ENCODE assay signal across 13 mouse cellular contexts in the genomic region with DNA sequence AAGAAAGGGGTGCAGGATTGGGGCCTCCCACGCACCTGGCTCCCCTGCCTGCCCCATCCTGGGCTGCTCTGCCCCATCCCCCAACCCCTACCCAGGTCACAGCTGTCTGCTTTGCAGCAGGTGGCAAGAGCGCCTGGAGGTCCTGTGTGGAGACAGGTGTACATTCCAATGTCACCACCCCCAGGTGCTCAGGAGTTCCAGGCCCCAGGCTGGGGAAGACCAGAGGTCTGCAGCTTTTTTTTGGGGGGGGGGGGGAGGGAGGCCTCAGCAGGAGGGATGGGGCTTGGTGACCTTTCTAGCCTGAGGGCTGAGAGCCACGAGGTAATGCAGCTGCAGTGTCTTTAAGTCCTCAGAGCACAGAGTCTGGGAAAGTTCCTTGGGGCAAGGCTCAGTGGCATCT.
DNase-seq lines count a peak whose midpoint lies in the region; ATAC-seq and TF ChIP-seq lines count a peak whose summit lies in the region.
"Had no signal": no experiment of that assay in that cellular context is flagged by ENCODE, and none has a peak within 500 bp of the region (broad histone marks: within the 10 kb centered on the region; RNA-seq: fewer than 3 reads in every experiment).

No protein-coding gene starts in this region.

- 47% methylated on average over 3 of the region's 3 CpGs for WGBS in heart, embryonic 15.5 days
- 27% methylated on average over 3 of the region's 3 CpGs for WGBS in limb, embryonic 14.5 days

- peak overlapping the region; percentile 87; the same call in 1 of the 2 replicates for H3K27ac ChIP-seq in heart, embryonic 15.5 days
- no peak overlapping the region for H3K27ac ChIP-seq in limb, embryonic 14.5 days (replicated peaks; ENCODE audit: low read depth, low read length)
- H3K27ac ChIP-seq: embryonic facial prominence, embryonic 15.5 days had no signal

- no peak overlapping the region for H3K4me3 ChIP-seq in heart, embryonic 15.5 days
- no peak overlapping the region for H3K4me3 ChIP-seq in limb, embryonic 14.5 days (replicated peaks; ENCODE audit: low read length)
- H3K4me3 ChIP-seq: embryonic facial prominence, embryonic 15.5 days had no signal

- H3K4me2 ChIP-seq in heart, embryonic 15.5 days: no peak overlapping the region
- no peak overlapping the region for H3K4me2 ChIP-seq in limb, embryonic 14.5 days (replicated peaks; ENCODE audit: low read depth, low read length, severe bottlenecking)
- H3K4me2 ChIP-seq: embryonic facial prominence, embryonic 15.5 days had no signal

- H3K9me3 ChIP-seq in heart, embryonic 15.5 days (replicated peaks): no peaks in the 10 kb centered on the region
- no peaks in the 10 kb centered on the region for H3K9me3 ChIP-seq in limb, embryonic 14.5 days (ENCODE audit: control insufficient read depth, low read length)
- H3K9me3 ChIP-seq: embryonic facial prominence, embryonic 15.5 days had no signal

- TF ChIP-seq POLR2A in limb, embryonic 14.5 days (IDR thresholded peaks at IDR 0.05; ENCODE audit: borderline replicate concordance, extremely low read depth, insufficient read depth, insufficient read length): no peak

- H3K27me3 ChIP-seq in heart, embryonic 15.5 days: no peaks in the 10 kb centered on the region
- H3K27me3 ChIP-seq in limb, embryonic 14.5 days (ENCODE audit: control insufficient read depth, insufficient read depth, low read length): no peaks in the 10 kb centered on the region
- H3K27me3 ChIP-seq: embryonic facial prominence, embryonic 15.5 days had no signal

- H3K4me1 ChIP-seq in heart, embryonic 15.5 days (replicated peaks): peaks cover 85% of the 10 kb centered on the region
- H3K4me1 ChIP-seq in limb, embryonic 14.5 days (ENCODE audit: control insufficient read depth, insufficient read depth, low read length): peaks cover 45% of the 10 kb centered on the region

- no peaks in the 10 kb centered on the region for H3K36me3 ChIP-seq in heart, embryonic 15.5 days
- no peaks in the 10 kb centered on the region for H3K36me3 ChIP-seq in limb, embryonic 14.5 days (ENCODE audit: control insufficient read depth, insufficient read depth, low read length)
- H3K36me3 ChIP-seq: embryonic facial prominence, embryonic 15.5 days had no signal

- no peak overlapping the region for H3K9ac ChIP-seq in heart, embryonic 15.5 days
- H3K9ac ChIP-seq in limb, embryonic 14.5 days (ENCODE audit: low read depth, low read length, severe bottlenecking): no peak overlapping the region
- H3K9ac ChIP-seq: embryonic facial prominence, embryonic 15.5 days had no signal

- DNase-seq in heart, postnatal 4 days: no peak
- DNase-seq in testis, postnatal 14 days (ENCODE audit: low spot score): peak; percentile 64
- no peak for DNase-seq in testis, postnatal 10 days (ENCODE audit: low spot score)
- no peak for DNase-seq in limb, embryonic 14.5 days (ENCODE audit: low spot score)
- no peak for DNase-seq in cerebellum, adult 11 months
- no peak for DNase-seq in adrenal gland, adult 2 months
- DNase-seq in layer of hippocampus, adult 9-10 months (ENCODE audit: low spot score): no peak
- DNase-seq: adrenal gland, postnatal 14 days; cerebellum, adult 9-10 months; gastrocnemius, postnatal 10 days; lung, postnatal 10 days had no signal

- no peak for ATAC-seq in heart, embryonic 15.5 days (replicated peaks; ENCODE audit: insufficient number of reproducible peaks, insufficient read depth, low FRiP score, low read depth)
- ATAC-seq in limb, embryonic 14.5 days (ENCODE audit: low FRiP score, low read depth): peak; percentile 27
